Mouse (Mus musculus): ENCODE measurements around the gene Map4k4. TPM values are rescaled to one million over a fixed set of nuclear protein-coding genes. Genes with fewer than 3 reads are reported as not detected.

Map4k4 gene
- polyA plus RNA-seq, 1 experiment from 2014 or later, result 35.7 TPM

- Histone ChIP-seq H3K36me3 (peaks cover 92% of the 10 kb centered on the region), H3K27me3 (replicated peaks) (no peaks in the 10 kb centered on the region), H3K4me1 (no peaks in the 10 kb centered on the region), H3K4me2 (no peak overlapping the region), H3K9ac (replicated peaks) (no peak overlapping the region), H3K27ac (replicated peaks) (no peak overlapping the region), H3K4me3 (replicated peaks) (no peak overlapping the region), H3K9me3 (replicated peaks) (no peaks in the 10 kb centered on the region)
- no peak for ATAC-seq (ENCODE audit: low FRiP score)
- WGBS, result 81% methylated on average over 7 of the region's 7 CpGs
These were observed 114.5 kb downstream of the Map4k4 start for GRCm38 (mm10) chr1:40015066-40015678.

- no peak overlapping the region for H3K4me3 ChIP-seq (replicated peaks)
- no peak for ATAC-seq (ENCODE audit: low FRiP score)
- no peaks in the 10 kb centered on the region for H3K4me1 ChIP-seq
- H3K4me2 ChIP-seq, result no peak overlapping the region
- 94% methylated on average over 4 of the region's 4 CpGs for WGBS
- no peak overlapping the region for H3K9ac ChIP-seq (replicated peaks)
- H3K9me3 ChIP-seq (replicated peaks), result no peaks in the 10 kb centered on the region
- peaks cover 86% of the 10 kb centered on the region for H3K36me3 ChIP-seq
- no peaks in the 10 kb centered on the region for H3K27me3 ChIP-seq (replicated peaks)
- H3K27ac ChIP-seq (replicated peaks), result no peak overlapping the region
These were observed 120.9 kb downstream of the Map4k4 start for GRCm38 (mm10) chr1:40021617-40022016.

GRCm38 (mm10) chr1:40022472-40023135 is 121.9 kb downstream of the Map4k4 start:
- H3K9me3 ChIP-seq (replicated peaks), result no peaks in the 10 kb centered on the region
- 95% methylated on average over 9 of the region's 9 CpGs for WGBS
- ATAC-seq (ENCODE audit: low FRiP score), result no peak
- H3K27me3 ChIP-seq (replicated peaks), result no peaks in the 10 kb centered on the region
- no peak overlapping the region for H3K27ac ChIP-seq (replicated peaks)
- H3K36me3 ChIP-seq, result peaks cover 84% of the 10 kb centered on the region
- no peaks in the 10 kb centered on the region for H3K4me1 ChIP-seq
- H3K4me3 ChIP-seq (replicated peaks), result no peak overlapping the region
- H3K4me2 ChIP-seq, result no peak overlapping the region
- no peak overlapping the region for H3K9ac ChIP-seq (replicated peaks)

GRCm38 (mm10) chr1:40023206-40023605 is 122.5 kb downstream of the Map4k4 start:
- H3K9ac ChIP-seq (replicated peaks), result no peak overlapping the region
- WGBS, result 97% methylated on average over 15 of the region's 15 CpGs
- no peak overlapping the region for H3K4me3 ChIP-seq (replicated peaks)
- no peak for ATAC-seq (ENCODE audit: low FRiP score)
- H3K27me3 ChIP-seq (replicated peaks), result no peaks in the 10 kb centered on the region
- no peak overlapping the region for H3K27ac ChIP-seq (replicated peaks)
- no peaks in the 10 kb centered on the region for H3K4me1 ChIP-seq
- no peaks in the 10 kb centered on the region for H3K9me3 ChIP-seq (replicated peaks)
- peaks cover 81% of the 10 kb centered on the region for H3K36me3 ChIP-seq
- no peak overlapping the region for H3K4me2 ChIP-seq

DNA sequence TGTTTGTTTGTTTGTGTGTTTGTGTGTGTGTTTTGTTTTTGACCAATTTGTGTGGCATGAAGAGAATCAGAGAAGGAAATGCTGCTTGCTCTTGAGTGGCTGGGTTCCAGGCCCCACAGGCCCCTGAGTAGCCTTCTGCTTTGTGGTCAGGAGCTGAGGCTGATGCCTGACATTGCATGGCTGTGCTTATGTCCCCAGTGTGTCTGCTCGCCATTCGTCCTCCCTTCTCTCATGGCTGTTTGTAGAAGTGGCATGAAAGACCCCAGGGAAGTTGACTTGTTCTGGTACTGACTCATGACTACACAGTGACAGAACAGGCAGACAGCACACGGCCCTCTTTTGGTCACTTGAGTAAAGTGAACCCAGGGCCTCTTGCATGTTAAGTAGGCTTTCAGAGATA is 123.0 kb downstream of the Map4k4 start:
- Histone ChIP-seq H3K27ac (replicated peaks) (no peak overlapping the region), H3K4me3 (replicated peaks) (no peak overlapping the region)
- 82% methylated on average over 3 of the region's 3 CpGs for WGBS

GRCm38 (mm10) chr1:40024554-40025320 is 124.0 kb downstream of the Map4k4 start:
- Histone ChIP-seq H3K4me3 (replicated peaks) (no peak overlapping the region), H3K9ac (replicated peaks) (no peak overlapping the region), H3K27me3 (replicated peaks) (no peaks in the 10 kb centered on the region), H3K27ac (replicated peaks) (no peak overlapping the region), H3K9me3 (replicated peaks) (no peaks in the 10 kb centered on the region), H3K4me1 (no peaks in the 10 kb centered on the region), H3K36me3 (peaks cover 72% of the 10 kb centered on the region), H3K4me2 (no peak overlapping the region)
- no peak for ATAC-seq (ENCODE audit: low FRiP score)
- WGBS, result 94% methylated on average over 27 of the region's 27 CpGs

More for the DNA sequence above, 123.0 kb downstream of the Map4k4 start:
- peaks cover 76% of the 10 kb centered on the region for H3K36me3 ChIP-seq
- no peak overlapping the region for H3K9ac ChIP-seq (replicated peaks)
- H3K27me3 ChIP-seq (replicated peaks), result no peaks in the 10 kb centered on the region
- H3K9me3 ChIP-seq (replicated peaks), result no peaks in the 10 kb centered on the region
- ATAC-seq (ENCODE audit: low FRiP score), result no peak
- H3K4me2 ChIP-seq, result no peak overlapping the region
- no peaks in the 10 kb centered on the region for H3K4me1 ChIP-seq

DNA sequence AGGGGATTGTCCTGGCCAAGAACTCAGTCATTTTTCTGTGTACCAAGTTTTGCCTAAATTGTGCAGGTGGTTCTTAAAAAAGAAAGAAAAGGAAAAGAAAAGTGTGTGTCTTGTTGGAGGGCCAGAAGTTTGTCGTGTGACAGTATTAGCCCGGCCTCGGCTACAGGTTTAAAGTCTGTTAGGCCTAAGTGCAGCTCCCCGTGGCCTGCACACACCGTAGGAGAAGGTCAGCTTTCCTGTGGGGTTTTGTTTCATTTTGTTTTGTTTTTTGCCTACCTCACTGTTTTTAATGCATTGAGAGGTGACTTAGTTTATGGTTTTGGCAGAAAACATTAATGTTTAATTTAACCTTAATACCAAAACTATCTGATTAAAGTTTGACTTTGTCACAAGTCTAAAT is 124.7 kb downstream of the Map4k4 start:
- no peak overlapping the region for H3K27ac ChIP-seq (replicated peaks)
- no peaks in the 10 kb centered on the region for H3K4me1 ChIP-seq
- no peak overlapping the region for H3K4me3 ChIP-seq (replicated peaks)
- H3K36me3 ChIP-seq, result peaks cover 65% of the 10 kb centered on the region
- no peaks in the 10 kb centered on the region for H3K27me3 ChIP-seq (replicated peaks)
- H3K4me2 ChIP-seq, result no peak overlapping the region
- no peak for ATAC-seq (ENCODE audit: low FRiP score)
- H3K9me3 ChIP-seq (replicated peaks), result no peaks in the 10 kb centered on the region
- H3K9ac ChIP-seq (replicated peaks), result no peak overlapping the region
- 93% methylated on average over 5 of the region's 5 CpGs for whole genome bisulfite sequencing

- Histone ChIP-seq H3K9me3 (replicated peaks) (no peaks in the 10 kb centered on the region), H3K27me3 (replicated peaks) (no peaks in the 10 kb centered on the region), H3K27ac (replicated peaks) (no peak overlapping the region), H3K9ac (replicated peaks) (no peak overlapping the region), H3K4me2 (no peak overlapping the region), H3K4me3 (replicated peaks) (no peak overlapping the region), H3K36me3 (peaks cover 55% of the 10 kb centered on the region), H3K4me1 (no peaks in the 10 kb centered on the region)
- 84% methylated on average over 7 of the region's 7 CpGs for WGBS
- no peak for ATAC-seq (ENCODE audit: low FRiP score)
These were observed 126.5 kb downstream of the Map4k4 start for GRCm38 (mm10) chr1:40027116-40027620.

- Histone ChIP-seq H3K4me2 (no peak overlapping the region), H3K4me3 (replicated peaks) (no peak overlapping the region), H3K9me3 (replicated peaks) (no peaks in the 10 kb centered on the region), H3K9ac (replicated peaks) (no peak overlapping the region), H3K36me3 (peaks cover 42% of the 10 kb centered on the region), H3K4me1 (no peaks in the 10 kb centered on the region), H3K27ac (replicated peaks) (no peak overlapping the region), H3K27me3 (replicated peaks) (no peaks in the 10 kb centered on the region)
- 88% methylated on average over 12 of the region's 12 CpGs for WGBS
- no peak for ATAC-seq (ENCODE audit: low FRiP score)
These were observed 127.7 kb downstream of the Map4k4 start for GRCm38 (mm10) chr1:40028207-40028998.

- ATAC-seq (ENCODE audit: low FRiP score), result no peak
- 95% methylated on average over 5 of the region's 5 CpGs for WGBS
- H3K4me3 ChIP-seq (replicated peaks), result no peak overlapping the region
- no peaks in the 10 kb centered on the region for H3K9me3 ChIP-seq (replicated peaks)
- no peaks in the 10 kb centered on the region for H3K4me1 ChIP-seq
- H3K27me3 ChIP-seq (replicated peaks), result no peaks in the 10 kb centered on the region
- H3K9ac ChIP-seq (replicated peaks), result no peak overlapping the region
- H3K36me3 ChIP-seq, result peaks cover 30% of the 10 kb centered on the region
- no peak overlapping the region for H3K4me2 ChIP-seq
- no peak overlapping the region for H3K27ac ChIP-seq (replicated peaks)
These were observed 128.9 kb downstream of the Map4k4 start for GRCm38 (mm10) chr1:40029597-40029996.

GRCm38 (mm10) chr1:40030287-40030975 is 129.7 kb downstream of the Map4k4 start:
- WGBS, result 90% methylated on average over 14 of the region's 14 CpGs
- Histone ChIP-seq H3K9me3 (replicated peaks) (no peaks in the 10 kb centered on the region), H3K27me3 (replicated peaks) (no peaks in the 10 kb centered on the region), H3K9ac (replicated peaks) (no peak overlapping the region), H3K4me2 (no peak overlapping the region), H3K36me3 (peaks cover 22% of the 10 kb centered on the region), H3K4me1 (no peaks in the 10 kb centered on the region), H3K27ac (replicated peaks) (no peak overlapping the region), H3K4me3 (replicated peaks) (no peak overlapping the region)
- no peak for ATAC-seq (ENCODE audit: low FRiP score)

Measured in neural tube, embryonic 15.5 days (tissue).